Mouse (Mus musculus): Measurements from ENCODE around the gene Rad9a. TPM values are rescaled to one million over a fixed set of nuclear protein-coding genes. Genes with fewer than 3 reads are reported as not detected.

The Rad9a gene
- polyA plus RNA-seq, 1 experiment from 2014 or later: 34.0 TPM

DNA sequence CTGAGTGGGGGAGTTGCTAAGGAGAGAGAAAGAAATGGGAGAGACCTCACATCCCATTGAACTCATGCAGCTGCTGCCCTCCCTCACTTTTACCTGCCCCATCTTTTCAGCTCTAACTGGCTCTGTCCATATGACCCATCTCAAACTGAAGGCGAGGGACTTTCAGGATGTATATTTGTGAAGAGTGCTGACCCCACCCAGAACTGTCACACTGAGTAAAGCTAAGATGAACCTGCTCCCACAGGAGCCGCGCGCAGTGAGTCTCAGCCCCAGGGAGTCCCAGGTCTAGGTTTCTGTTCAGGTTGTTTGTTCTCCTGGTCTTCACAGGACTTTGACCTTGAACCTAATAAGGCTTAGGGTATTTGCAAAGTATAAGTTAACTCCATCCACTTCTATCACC is 27.4 kb upstream of the Rad9a start:
- H3K4me1 ChIP-seq: peaks cover 6% of the 10 kb centered on the region
- no peak overlapping the region for H3K4me3 ChIP-seq
- H3K36me3 ChIP-seq: no peaks in the 10 kb centered on the region
- no peaks in the 10 kb centered on the region for H3K9me3 ChIP-seq
- H3K27me3 ChIP-seq (replicated peaks): peaks cover 9% of the 10 kb centered on the region
- no peak for ATAC-seq (ENCODE audit: low FRiP score, low read depth)
- H3K27ac ChIP-seq: no peak overlapping the region
- WGBS: 72% methylated on average over 4 of the region's 4 CpGs
- H3K4me2 ChIP-seq (replicated peaks): no peak overlapping the region
- no peak overlapping the region for H3K9ac ChIP-seq

DNA sequence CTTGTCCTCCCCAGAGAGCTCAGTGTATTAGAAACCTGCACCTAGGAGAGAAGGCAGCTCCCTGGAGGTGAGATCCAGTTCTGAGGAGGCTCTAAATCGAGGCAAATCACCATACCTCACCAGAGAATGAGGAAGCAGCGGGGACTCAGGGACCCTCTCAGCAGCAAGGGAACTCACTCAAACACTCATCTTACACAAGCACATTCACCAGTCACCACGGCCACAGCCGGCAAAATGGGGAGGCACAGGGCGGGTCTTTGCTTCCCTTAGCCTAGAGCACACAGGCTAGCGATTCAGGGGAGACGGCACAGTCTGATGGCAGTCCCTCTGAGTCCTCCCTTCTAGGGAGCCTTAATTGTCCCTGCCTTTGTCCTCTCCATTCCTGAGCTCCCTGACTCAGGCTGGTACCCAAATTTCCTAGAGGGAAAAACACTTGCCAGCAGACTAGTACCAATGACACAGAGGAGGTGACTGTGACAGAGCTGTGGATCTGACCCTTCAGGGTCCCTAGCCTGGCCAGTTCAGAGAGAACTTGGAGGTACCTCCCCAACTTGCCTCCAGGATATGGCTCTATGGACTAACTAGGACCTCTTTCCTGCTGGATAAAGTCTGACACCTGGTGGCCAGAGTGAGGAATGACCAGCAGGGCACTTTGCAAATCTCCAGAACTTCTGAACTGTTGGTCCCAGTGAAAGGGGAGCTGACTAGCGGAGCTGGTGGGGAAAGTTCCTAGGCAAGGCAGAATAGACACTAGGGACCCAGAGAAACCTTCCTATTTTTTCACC is 26.6 kb upstream of the Rad9a start:
- no peaks in the 10 kb centered on the region for H3K9me3 ChIP-seq
- H3K27ac ChIP-seq: no peak overlapping the region
- H3K36me3 ChIP-seq: no peaks in the 10 kb centered on the region
- H3K27me3 ChIP-seq (replicated peaks): peaks cover 9% of the 10 kb centered on the region
- no peak overlapping the region for H3K4me2 ChIP-seq (replicated peaks)
- no peak overlapping the region for H3K9ac ChIP-seq
- WGBS: 20% methylated on average over 8 of the region's 8 CpGs
- peaks cover 6% of the 10 kb centered on the region for H3K4me1 ChIP-seq
- H3K4me3 ChIP-seq: no peak overlapping the region
- ATAC-seq (ENCODE audit: low FRiP score, low read depth): no peak

- Histone ChIP-seq H3K36me3 (no peaks in the 10 kb centered on the region), H3K27me3 (replicated peaks) (peaks cover 9% of the 10 kb centered on the region), H3K9ac (no peak overlapping the region), H3K4me3 (no peak overlapping the region), H3K4me1 (peaks cover 6% of the 10 kb centered on the region), H3K9me3 (no peaks in the 10 kb centered on the region), H3K4me2 (replicated peaks) (no peak overlapping the region), H3K27ac (no peak overlapping the region)
- 71% methylated on average over 5 of the region's 5 CpGs for WGBS
- ATAC-seq (ENCODE audit: low FRiP score, low read depth): no peak
Observed at GRCm38 (mm10) chr19:4227446-4227845, 26.0 kb upstream of the Rad9a start.

DNA sequence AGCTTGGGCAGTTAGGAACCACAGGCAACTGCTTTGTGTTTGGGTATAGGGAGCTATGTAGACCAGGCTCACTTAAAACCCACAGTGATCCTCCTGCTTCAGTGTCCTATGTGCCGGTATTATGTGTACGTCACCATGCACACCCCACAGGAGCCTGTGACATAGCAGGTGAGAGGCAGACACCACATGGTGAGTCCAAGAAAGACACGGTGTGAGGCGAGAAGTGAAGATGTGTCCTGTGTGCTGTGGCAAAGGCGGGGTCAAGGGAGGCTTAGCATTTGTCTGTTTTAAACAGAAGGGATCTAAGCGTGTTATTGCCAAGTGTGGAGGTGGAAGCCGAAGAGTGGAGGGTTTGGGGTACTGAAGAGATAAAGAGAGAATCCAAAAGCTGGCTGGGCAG is 25.3 kb upstream of the Rad9a start:
- Histone ChIP-seq H3K27ac (no peak overlapping the region), H3K36me3 (no peaks in the 10 kb centered on the region), H3K4me1 (0 out of 2 replicates have a peak, but pooled peaks cover 6% of the 10 kb centered on the region), H3K27me3 (replicated peaks) (peaks cover 9% of the 10 kb centered on the region), H3K4me2 (replicated peaks) (no peak overlapping the region), H3K4me3 (no peak overlapping the region), H3K9me3 (no peaks in the 10 kb centered on the region), H3K9ac (0 out of 2 replicates have a peak overlapping the region, but pooled peaks have one; percentile 8)
- 87% methylated on average over 7 of the region's 7 CpGs for WGBS
- ATAC-seq (ENCODE audit: low FRiP score, low read depth): no peak

- Histone ChIP-seq H3K36me3 (no peaks in the 10 kb centered on the region), H3K9me3 (no peaks in the 10 kb centered on the region), H3K9ac (no peak overlapping the region), H3K27ac (no peak overlapping the region), H3K4me2 (replicated peaks) (no peak overlapping the region), H3K4me3 (no peak overlapping the region), H3K27me3 (replicated peaks) (peaks cover 24% of the 10 kb centered on the region), H3K4me1 (0 out of 2 replicates have a peak, but pooled peaks cover 7% of the 10 kb centered on the region)
- 81% methylated on average over 11 of the region's 11 CpGs for WGBS
- no peak for ATAC-seq (ENCODE audit: low FRiP score, low read depth)
Observed at GRCm38 (mm10) chr19:4222165-4222564, 20.7 kb upstream of the Rad9a start.

DNA sequence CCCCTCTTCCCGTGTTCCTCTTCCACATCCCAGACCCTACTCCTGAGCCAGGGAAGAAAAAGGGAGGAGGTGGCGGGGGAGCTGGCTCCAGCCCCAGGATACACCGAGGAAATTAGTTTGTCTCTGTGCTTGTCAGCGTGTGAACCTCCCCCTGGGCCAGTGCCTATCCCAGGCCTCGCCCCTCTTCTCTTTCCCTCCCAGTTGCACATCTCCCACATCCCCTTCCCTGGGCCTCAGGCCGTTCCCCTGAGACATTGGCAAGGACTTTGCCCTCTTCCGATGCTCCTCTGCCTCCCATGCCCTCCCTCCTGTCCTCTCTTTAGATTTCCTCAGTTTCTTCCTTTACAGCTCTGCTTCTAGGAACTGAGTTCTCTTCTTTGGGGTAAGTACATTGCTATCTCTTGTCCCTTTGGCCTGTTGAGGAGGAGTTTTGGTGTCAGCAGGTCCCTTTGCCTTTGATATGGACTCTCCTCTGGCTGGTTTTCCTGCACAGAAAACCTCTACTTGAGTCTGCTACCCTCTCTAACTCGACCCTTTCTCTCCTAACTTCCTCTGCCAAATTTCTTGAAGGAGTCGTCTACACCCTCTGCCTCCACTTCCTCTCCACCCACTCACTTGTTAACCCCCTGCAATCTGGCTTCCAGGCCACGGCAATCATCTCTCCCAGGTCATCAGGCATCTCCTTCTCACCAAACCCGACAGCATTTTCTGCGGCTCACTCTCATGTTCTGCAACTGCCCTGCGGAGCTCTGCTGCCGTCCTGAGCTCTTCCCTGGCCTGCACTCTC is 19.7 kb upstream of the Rad9a start:
- H3K9me3 ChIP-seq: no peaks in the 10 kb centered on the region
- no peaks in the 10 kb centered on the region for H3K36me3 ChIP-seq
- no peak overlapping the region for H3K4me2 ChIP-seq (replicated peaks)
- no peak overlapping the region for H3K9ac ChIP-seq
- peaks cover 34% of the 10 kb centered on the region for H3K27me3 ChIP-seq (replicated peaks)
- 56% methylated on average over 14 of the region's 14 CpGs for WGBS
- H3K4me1 ChIP-seq: peaks cover 12% of the 10 kb centered on the region; the same call in 1 of the 2 replicates
- ATAC-seq (ENCODE audit: low FRiP score, low read depth): no peak
- no peak overlapping the region for H3K27ac ChIP-seq
- no peak overlapping the region for H3K4me3 ChIP-seq

DNA sequence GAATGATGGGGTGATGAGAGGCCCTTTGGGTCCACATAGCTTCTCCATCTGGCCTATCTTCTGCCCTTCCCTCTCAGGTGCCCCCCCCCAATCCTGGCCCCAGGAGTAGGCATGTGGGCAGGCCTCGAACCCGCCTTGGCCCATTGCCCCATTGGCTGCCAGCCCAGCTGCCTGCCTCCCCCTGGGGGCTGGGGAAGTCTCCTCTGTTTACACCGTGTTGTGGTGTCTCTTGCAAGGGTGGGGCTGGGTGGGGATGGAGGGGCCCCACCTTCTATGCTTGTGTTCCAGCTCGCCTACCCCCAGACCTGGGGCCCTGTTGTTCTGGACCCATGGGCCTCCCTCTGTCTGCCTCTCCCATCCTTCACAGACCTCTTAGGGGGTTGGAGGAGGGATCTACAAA is 19.0 kb upstream of the Rad9a start:
- WGBS: 74% methylated on average over 4 of the region's 4 CpGs
- peaks cover 17% of the 10 kb centered on the region for H3K4me1 ChIP-seq
- no peaks in the 10 kb centered on the region for H3K36me3 ChIP-seq
- no peak overlapping the region for H3K27ac ChIP-seq
- no peak overlapping the region for H3K9ac ChIP-seq
- H3K9me3 ChIP-seq: no peaks in the 10 kb centered on the region
- no peak overlapping the region for H3K4me3 ChIP-seq
- no peak overlapping the region for H3K4me2 ChIP-seq (replicated peaks)
- ATAC-seq (ENCODE audit: low FRiP score, low read depth): no peak
- H3K27me3 ChIP-seq (replicated peaks): peaks cover 39% of the 10 kb centered on the region

DNA sequence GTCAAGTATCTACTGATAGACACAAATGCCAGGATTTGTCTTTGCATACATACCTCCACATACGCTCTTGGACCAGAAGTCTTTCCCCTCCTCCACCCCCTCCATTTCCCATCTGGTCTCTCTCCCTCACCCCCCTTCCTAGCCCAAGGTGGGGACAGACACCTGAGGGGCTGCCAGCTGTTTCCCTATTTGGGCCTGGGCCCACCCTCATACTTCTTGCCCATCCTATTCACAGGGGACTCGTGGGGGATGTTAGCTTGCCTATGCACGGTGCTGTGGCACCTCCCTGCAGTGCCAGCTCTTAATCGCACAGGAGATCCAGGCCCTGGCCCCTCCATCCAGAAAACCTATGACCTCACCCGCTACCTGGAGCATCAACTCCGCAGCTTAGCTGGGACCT is 18.5 kb upstream of the Rad9a start:
- Histone ChIP-seq H3K9ac (no peak overlapping the region), H3K9me3 (no peaks in the 10 kb centered on the region), H3K27ac (no peak overlapping the region), H3K36me3 (no peaks in the 10 kb centered on the region), H3K27me3 (replicated peaks) (peaks cover 44% of the 10 kb centered on the region), H3K4me3 (no peak overlapping the region), H3K4me1 (peaks cover 22% of the 10 kb centered on the region), H3K4me2 (replicated peaks) (no peak overlapping the region)
- no peak for ATAC-seq (ENCODE audit: low FRiP score, low read depth)
- WGBS: 84% methylated on average over 6 of the region's 6 CpGs

DNA sequence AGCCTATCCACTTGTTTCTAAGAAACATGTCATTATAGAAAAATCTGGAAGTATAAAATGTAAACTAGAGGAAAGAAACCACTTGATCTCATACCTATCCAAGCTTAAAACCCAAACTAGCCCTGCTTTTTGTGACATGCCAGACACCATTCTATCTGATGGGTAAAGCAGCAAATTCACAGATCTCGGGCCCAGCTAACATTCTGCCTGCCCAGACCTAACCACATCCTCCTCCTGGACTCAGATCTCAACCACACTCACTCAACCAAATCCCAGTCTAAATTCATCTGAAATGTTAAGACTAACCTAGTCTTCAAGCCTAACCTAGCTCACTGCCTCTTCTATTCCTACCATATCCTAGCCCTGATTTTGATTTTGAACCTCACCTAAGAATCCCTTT is 17.3 kb upstream of the Rad9a start:
- H3K4me3 ChIP-seq: no peak overlapping the region
- 83% methylated on average over 1 of the region's 1 CpGs for WGBS
- H3K27me3 ChIP-seq (replicated peaks): peaks cover 56% of the 10 kb centered on the region
- H3K36me3 ChIP-seq: no peaks in the 10 kb centered on the region
- H3K27ac ChIP-seq: no peak overlapping the region
- no peak overlapping the region for H3K4me2 ChIP-seq (replicated peaks)
- no peaks in the 10 kb centered on the region for H3K9me3 ChIP-seq
- H3K9ac ChIP-seq: no peak overlapping the region
- peaks cover 34% of the 10 kb centered on the region for H3K4me1 ChIP-seq
- no peak for ATAC-seq (ENCODE audit: low FRiP score, low read depth)

DNA sequence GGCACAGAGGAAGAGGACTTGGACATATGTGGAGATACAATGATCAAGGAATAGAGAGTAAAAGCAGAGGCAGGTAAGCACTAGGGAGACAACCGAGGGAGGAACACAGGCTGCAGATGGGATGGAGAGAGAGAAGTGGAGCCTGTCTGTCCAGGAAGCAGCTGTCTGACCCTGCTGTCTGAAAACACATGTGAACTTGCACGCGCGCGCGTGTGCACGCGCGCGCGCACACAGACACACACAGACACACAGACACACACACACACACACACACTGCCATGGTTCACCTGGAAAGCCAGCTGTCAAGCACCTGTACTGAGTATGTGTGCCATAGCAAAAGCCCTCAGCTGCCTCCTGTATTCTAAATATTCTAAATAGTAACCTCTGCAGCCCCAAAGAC is 16.8 kb upstream of the Rad9a start:
- Histone ChIP-seq H3K9ac (no peak overlapping the region), H3K27me3 (replicated peaks) (peaks cover 60% of the 10 kb centered on the region), H3K9me3 (no peaks in the 10 kb centered on the region), H3K27ac (no peak overlapping the region), H3K4me3 (no peak overlapping the region), H3K4me1 (peaks cover 38% of the 10 kb centered on the region), H3K4me2 (replicated peaks) (no peak overlapping the region), H3K36me3 (no peaks in the 10 kb centered on the region)
- WGBS: 83% methylated on average over 11 of the region's 11 CpGs
- no peak for ATAC-seq (ENCODE audit: low FRiP score, low read depth)

DNA sequence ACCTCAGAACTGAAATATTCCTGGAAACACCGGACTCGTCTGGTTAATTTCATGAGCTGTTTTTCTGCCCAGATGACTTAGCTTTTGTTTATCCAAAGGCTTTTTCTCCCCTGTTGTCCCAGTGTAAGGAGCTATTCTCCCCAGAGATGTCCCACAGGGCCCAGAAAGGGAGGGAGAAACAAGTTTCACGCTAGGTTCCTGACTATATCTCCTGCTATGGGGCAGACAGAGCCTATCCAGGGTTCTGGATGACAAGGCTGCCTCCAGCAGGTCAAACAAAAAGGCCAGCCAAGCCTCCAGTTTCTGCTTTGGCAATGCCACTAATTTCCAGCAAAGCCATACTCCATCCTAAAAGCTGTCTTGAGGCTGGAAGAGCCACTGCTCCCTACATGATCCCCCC is 16.4 kb upstream of the Rad9a start:
- 61% methylated on average over 3 of the region's 3 CpGs for whole genome bisulfite sequencing
- no peak for ATAC-seq (ENCODE audit: low FRiP score, low read depth)
- no peak overlapping the region for H3K27ac ChIP-seq
- peaks cover 65% of the 10 kb centered on the region for H3K27me3 ChIP-seq (replicated peaks)
- no peak overlapping the region for H3K9ac ChIP-seq
- no peaks in the 10 kb centered on the region for H3K36me3 ChIP-seq
- H3K4me2 ChIP-seq (replicated peaks): no peak overlapping the region
- no peak overlapping the region for H3K4me3 ChIP-seq
- no peaks in the 10 kb centered on the region for H3K9me3 ChIP-seq
- peaks cover 38% of the 10 kb centered on the region for H3K4me1 ChIP-seq

DNA sequence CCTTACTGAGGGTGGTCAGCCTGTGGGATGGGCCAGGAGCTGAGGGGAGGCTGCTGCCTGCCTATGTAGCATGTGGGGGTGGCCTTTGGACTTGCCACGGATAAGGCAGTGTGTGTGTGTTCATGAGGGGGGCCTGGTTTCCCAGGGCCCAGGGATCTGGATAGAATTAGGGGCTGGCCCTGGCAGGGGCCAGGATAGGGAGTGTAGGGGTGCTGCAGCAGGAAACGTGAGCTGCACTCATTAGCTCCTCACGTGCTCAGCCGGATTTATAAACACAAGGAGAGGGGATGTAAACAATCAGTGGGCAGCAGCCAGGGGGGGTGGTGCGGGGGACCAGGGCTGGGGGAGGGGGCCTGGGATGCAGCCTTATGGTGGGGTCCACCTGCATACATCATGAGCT is 15.7 kb upstream of the Rad9a start:
- H3K4me1 ChIP-seq: peaks cover 35% of the 10 kb centered on the region
- no peak overlapping the region for H3K27ac ChIP-seq
- no peak overlapping the region for H3K9ac ChIP-seq
- 0 out of 2 replicates have a peak overlapping the region, but pooled peaks have one; percentile 12 for H3K4me2 ChIP-seq (replicated peaks)
- peaks cover 71% of the 10 kb centered on the region for H3K27me3 ChIP-seq (replicated peaks)
- no peak for ATAC-seq (ENCODE audit: low FRiP score, low read depth)
- no peaks in the 10 kb centered on the region for H3K9me3 ChIP-seq
- H3K36me3 ChIP-seq: no peaks in the 10 kb centered on the region
- 13% methylated on average over 5 of the region's 5 CpGs for WGBS
- peak overlapping the region; percentile 2; the same call in 1 of the 2 replicates for H3K4me3 ChIP-seq
